Mouse (Mus musculus): ENCODE measurements at regions not wholly inside any gene's neighbourhood (a gene's known extent, or its start where the extent isn't known, plus 50 kb on each side); places are given as distances from the start of the nearest gene placed in this dataset.
A peak's percentile ranks its signal among the peaks of the same experiment; 100 is the strongest.
"Not testable (repeated sequence)": the region's sequence is repeated elsewhere in the genome, so short reads cannot be mapped to it uniquely, and the experiment has no call there.

GRCm38 (mm10) chr17:17293932-17294534, 80.1 kb upstream of the Riok2 start:
- DNase-seq (ENCODE audit: low spot score), result peak; percentile 78

DNA sequence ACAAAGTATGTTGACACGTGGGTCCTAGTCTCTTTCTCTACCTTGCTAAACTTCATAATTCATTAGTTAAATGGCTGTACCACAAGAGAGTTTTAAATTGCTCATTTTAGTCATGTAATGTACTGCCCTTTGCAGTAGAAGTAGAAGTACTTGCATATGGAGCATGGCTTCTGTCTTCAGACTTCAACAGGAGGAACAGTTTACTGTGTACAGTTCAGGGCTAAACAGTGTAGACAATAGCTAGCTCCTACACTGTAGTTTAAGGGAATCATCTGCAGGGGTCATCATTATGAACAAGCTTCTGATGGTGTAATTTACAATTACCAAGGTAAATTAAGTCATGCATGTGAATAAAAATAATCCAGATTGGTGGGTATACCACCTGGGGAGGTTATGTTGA, 79.1 kb upstream of the Riok2 start:
- DNase-seq (ENCODE audit: low spot score), result not testable (repeated sequence)

DNA sequence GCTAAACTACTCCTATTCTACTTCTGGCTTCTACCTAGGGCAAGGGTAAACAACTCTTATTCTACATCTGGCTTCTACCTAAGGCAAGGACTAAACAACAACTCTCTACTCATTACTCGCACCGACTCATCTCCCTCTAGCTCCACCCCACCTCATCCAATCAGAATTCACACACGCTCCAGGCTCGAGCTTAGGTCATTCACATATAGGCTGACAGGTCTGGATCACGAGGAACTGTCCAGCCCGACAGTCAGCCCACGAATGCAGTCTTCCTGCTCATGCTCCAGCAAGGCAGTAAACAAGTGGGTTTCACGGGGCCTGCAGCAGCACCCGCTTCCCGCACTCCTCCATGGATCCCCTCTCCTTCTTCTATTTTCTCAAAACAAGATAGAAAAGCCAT, 70.6 kb upstream of the Riok2 start:
- DNase-seq (ENCODE audit: low spot score), result not testable (repeated sequence)
